Mouse (Mus musculus) 416B (cell line): Measurements from ENCODE around the gene Klra1.

Source experiments
- DNase-seq: peaks from one replicate; pipeline ENCODE4 v3.0.0; 2011; ENCODE audit warnings: low read depth

The Klra1 gene

DNA sequence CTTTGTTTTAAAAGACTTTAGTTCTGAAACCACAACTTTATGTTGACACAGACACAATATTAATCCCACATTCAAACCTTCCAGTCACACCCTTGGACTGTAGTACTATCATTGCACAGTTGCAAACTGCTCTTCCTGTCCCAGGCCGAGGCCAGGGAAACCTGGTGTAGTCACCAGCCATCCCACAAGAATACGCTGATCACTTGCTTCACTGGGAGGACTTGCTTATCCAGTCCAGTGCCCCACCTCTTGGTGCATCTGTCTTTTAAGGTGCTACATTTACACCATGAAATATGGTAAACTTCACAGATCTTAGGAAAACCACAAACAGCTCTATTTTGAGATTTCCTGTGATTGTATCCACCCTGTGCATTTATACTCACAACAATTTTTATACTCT lies at the start of gene Klra1:
Gene Klra1, minus strand, starts transcription at position 125 of the 400 bp plus-strand sequence.
- DNase-seq, result peak; percentile 66

DNA sequence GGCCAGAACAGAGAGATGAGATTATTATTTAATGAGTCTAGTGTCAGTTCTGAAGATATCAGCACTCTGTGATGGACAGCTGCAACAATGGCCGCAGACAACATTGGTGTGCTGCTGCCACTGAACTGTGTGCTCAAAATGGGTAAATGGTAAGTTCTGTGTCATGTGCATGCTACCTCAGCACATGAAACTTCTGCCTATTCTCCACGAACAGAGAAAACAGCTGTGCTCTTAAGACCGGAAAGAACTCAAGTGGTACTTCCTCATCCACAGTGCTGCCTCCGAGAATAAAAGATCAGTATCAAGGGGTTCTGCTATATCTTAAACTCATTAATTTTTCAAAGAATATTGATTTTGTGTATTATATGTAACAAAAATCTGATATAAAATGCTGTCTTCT lies 42.8 kb upstream of the Klra1 start:
- DNase-seq, result no peak

DNA sequence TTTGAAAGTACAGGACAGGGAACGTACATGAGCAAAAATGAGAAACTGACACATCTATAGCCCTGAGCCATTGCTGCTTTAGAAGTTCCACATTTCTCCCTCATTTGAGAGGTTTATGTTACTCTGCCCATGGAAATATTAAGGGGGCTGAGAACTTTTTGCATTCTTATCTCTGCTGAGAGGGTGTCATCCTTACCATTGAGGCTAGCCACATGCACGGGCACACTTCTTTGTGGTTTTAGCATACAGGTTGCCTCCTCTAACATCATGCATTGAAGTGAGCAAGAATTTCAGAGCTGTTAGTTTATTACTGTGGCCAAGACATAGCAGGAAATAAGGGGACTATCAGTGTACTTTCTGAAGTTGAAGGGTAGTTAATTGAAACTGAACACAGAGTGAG lies 32.5 kb upstream of the Klra1 start:
- DNase-seq, result peak; percentile 59

DNA sequence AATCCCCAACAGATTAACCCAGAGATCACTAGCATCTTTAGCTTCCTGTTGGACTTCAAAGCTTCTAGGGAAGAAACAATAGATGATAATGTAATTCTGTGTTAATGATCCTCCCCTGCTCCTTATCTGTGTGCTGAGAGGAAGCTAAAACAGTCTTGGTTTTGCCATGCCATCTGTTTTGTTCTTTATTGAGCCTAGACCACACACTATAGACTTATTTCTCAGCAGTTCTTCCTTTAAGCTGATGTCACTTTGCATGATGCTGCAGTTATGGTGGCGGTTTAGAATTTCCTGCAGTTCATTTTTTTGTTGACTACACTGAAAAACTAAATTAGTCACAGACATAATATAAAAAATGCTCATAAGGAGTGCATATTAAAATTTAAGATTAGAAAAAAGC lies 18.2 kb upstream of the Klra1 start:
- peak; percentile 80 for DNase-seq

DNA sequence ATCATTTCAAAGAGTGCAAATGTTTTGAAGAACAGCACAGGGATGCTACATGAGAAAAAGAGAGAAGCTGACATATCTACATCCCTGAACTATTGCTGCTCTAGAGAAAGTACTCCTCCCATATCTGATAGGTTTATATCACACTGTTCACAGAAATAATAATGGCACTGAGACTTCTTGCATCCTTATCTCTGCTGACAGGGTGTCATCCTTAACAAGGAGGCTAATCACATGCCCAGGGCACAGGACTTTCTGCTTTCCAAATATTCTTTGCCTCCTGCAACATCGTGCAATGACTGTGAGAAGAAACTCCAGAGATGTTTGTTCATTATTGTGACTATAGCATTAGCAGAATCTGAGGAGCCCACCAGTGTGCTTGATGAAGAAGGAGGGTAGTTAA lies 871 bp downstream of the Klra1 start:
- no peak for DNase-seq

DNA sequence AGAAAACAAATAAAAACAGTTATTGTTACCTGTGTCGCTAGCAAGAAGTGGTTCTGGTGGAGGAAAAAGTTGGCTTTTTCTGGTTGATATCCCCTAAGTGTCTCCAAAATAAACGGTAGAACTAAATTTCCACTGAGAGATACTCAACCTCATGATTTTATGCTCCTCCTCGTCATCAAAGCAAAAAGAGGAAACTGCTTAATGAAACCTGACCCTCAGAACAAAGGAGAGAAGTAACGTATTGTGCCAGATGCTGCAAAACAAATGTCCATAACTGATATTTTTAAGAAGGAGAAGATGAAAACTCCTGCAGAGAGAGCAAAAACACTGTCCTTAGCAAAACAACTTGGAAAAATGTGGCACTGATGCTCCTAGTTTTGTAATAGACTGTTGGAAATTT lies 4.3 kb downstream of the Klra1 start:
- DNase-seq, result peak; percentile 12

DNA sequence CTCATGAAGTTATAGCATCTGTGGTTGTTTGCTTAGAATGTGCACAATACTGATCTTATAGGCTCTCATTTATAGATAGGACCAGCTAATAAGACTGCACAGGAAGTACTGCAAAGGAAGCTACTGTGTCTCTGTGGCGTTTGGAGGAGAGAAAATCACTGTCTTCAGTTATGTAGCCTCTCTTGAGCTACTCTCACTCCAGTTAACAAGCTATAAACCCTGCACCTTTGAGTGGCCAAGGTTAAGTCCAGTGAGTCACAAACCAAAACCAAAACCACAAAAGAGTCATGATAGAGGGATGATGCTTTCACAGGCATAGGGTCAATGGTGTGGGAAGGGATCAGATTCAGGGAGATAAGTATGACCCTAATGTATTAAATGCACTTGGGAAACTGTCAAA lies 41.3 kb downstream of the Klra1 start:
- peak; percentile 93 for DNase-seq

DNA sequence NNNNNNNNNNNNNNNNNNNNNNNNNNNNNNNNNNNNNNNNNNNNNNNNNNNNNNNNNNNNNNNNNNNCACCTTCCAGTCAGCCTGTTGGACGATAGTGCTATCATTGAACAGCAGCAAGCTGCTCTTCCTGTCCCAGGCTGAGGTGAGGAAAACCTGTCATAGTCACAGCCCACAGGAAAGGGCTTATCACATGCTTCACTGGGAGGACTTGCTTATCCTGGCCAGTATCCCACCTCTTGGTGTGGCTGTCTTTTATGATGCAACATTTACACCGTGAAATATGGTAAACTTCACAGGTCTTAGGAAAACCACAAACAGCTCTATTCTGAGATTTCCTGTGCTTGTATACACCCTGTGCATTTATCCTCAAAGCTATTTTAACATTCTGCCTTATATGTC lies 44.7 kb downstream of the Klra1 start:
- DNase-seq, result peak; percentile 92

DNA sequence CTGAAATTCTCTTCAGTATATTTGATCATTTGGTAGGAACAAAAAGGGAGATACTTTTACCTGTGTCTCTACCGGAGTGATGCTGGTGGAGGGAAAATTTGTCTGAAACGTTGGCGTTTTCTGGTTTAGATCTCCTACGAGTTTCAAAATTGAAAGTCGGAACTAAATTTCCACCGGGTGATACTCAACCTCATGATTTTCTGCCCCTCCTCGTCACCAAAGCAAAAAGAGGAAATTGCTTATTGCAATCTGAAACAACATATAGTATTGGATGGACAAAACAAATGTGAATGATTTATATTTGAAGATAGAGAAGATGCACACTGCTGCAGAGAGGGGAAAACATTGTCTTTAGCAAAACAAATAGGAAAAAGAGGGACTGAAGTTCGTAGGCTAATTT lies 49.3 kb downstream of the Klra1 start, which contains the start of gene Klra3:
Gene Klra3, minus strand, starts transcription at position 164 of the 400 bp plus-strand sequence.
- no peak for DNase-seq
